Mouse (Mus musculus) stomach, postnatal 0 days (tissue): ENCODE data around the gene Cic. TPM values are rescaled to one million over a fixed set of nuclear protein-coding genes. Genes with fewer than 3 reads are reported as not detected.
A peak's percentile ranks its signal among the peaks of the same experiment; 100 is the strongest.

Experiments used
- ATAC-seq: fragments of 200-750 bp; cut with Nextera tagmentation; 2 replicates; pipeline ENCODE4 v1.8.0; 2017; ENCODE audit not compliant: low FRiP score, low TSS enrichment
- DNase-seq: peaks from one replicate; pipeline ENCODE4 v3.0.0-alpha.2; 2016; ENCODE audit warnings: low spot score
- H3K27ac ChIP-seq: fragments of 300-500 bp; sonication (generic); replicated peaks from 2 replicates; pipeline ENCODE4 v1.5.1; 2014; ENCODE audit warnings: mild to moderate bottlenecking, control low read depth
- H3K27me3 ChIP-seq: fragments of 300-500 bp; sonication (generic); 2 replicates; pipeline ENCODE4 v1.6.1; 2014; ENCODE audit warnings: low read length; ENCODE audit not compliant: control insufficient read depth, insufficient read depth
- H3K36me3 ChIP-seq: fragments of 300-500 bp; sonication (generic); 2 replicates; pipeline ENCODE4 v1.6.1; 2014; ENCODE audit warnings: low read length, mixed read lengths; ENCODE audit not compliant: control insufficient read depth, insufficient read depth
- H3K4me1 ChIP-seq: fragments of 300-500 bp; sonication (generic); replicated peaks from 2 replicates; pipeline ENCODE4 v1.6.1; 2014; ENCODE audit warnings: antibody characterized with exemption; ENCODE audit not compliant: control insufficient read depth, insufficient read depth
- H3K4me2 ChIP-seq: fragments of 300-500 bp; sonication (generic); replicated peaks from 2 replicates; pipeline ENCODE4 v1.6.1; 2014; ENCODE audit warnings: low read depth, mild to moderate bottlenecking, control low read depth, moderate library complexity
- H3K4me3 ChIP-seq: fragments of 300-500 bp; sonication (generic); 2 replicates; pipeline ENCODE4 v1.5.1; 2014; ENCODE audit warnings: low read depth, low read length, control low read depth
- H3K9ac ChIP-seq: fragments of 300-500 bp; sonication (generic); 2 replicates; pipeline ENCODE4 v1.6.1; 2014; ENCODE audit warnings: mild to moderate bottlenecking, low read length, control low read depth, mixed read lengths
- H3K9me3 ChIP-seq: fragments of 300-500 bp; sonication (generic); 2 replicates; pipeline ENCODE4 v1.6.1; 2016; ENCODE audit warnings: low read length; ENCODE audit not compliant: control insufficient read depth
- CTCF ChIP-seq: IDR thresholded peaks from 2 replicates; pipeline ENCODE4 v1.5.1; 2016; ENCODE audit warnings: antibody characterized with exemption, low read depth, mild to moderate bottlenecking, moderate library complexity
- EP300 ChIP-seq: optimal IDR thresholded peaks from 2 replicates; pipeline ENCODE3; 2016; ENCODE audit warnings: antibody characterized with exemption
- WGBS: fragments of 180-500 bp; shearing (Covaris S2); extraction: QIAGEN DNeasy Blood & Tissue Kit; methylation state at CpG from one replicate; pipeline ENCODE4 v1.1.7; 2014; 5-methylcytosine and 5-hydroxymethylcytosine counted together
- polyA plus RNA-seq: library from polyadenylated mRNA; unstranded; fragments of >200 nt; fragmentation: Nextera tagmentation; extraction: Ambion mirVana; gene quantifications from 2 replicates; pipeline ENCODE4 v1.2.1, GENCODE M21; 2015

Gene Cic
- polyA plus RNA-seq, 1 experiment from 2014 or later = 15.9 TPM

- TF ChIP-seq CTCF (no peak), EP300 (no peak)
- H3K36me3 ChIP-seq = peaks cover 37% of the 10 kb centered on the region
- no peaks in the 10 kb centered on the region for H3K27me3 ChIP-seq
- H3K9ac ChIP-seq = peak overlapping the region; percentile 76; the same call in 1 of the 2 replicates
- H3K4me3 ChIP-seq = peak overlapping the region; percentile 71
- ATAC-seq (no peak), DNase-seq (peak; percentile 31)
- peak overlapping the region; percentile 45 for H3K27ac ChIP-seq
- WGBS = 7% methylated on average over 5 of the region's 5 CpGs
- H3K4me1 ChIP-seq = peaks cover 22% of the 10 kb centered on the region
- peak overlapping the region; percentile 88 for H3K4me2 ChIP-seq
- H3K9me3 ChIP-seq = no peaks in the 10 kb centered on the region
Observed at GRCm38 (mm10) chr7:25283637-25284036, 16.1 kb downstream of the Cic start.

DNA sequence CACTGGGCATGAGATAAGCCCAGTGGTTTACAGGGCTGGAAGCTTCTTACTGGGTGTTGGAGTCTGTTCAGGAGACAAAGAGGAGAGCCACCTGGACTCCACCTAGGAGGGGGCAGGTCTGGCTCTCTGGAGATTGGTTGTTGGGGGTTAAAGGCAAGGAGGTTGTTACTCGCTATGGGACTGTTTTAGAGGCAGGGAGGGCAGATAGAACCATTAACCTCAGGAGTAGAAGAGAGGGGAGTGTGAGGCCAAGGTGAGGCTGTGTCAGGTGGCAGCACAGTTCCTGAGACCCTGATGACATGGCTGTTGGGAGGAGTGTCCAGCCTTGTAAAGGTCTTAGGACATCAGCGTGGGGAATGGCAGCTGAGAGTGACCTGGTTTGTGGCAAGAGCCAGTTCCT lies 16.7 kb downstream of the Cic start:
- peaks cover 22% of the 10 kb centered on the region for H3K4me1 ChIP-seq

DNA sequence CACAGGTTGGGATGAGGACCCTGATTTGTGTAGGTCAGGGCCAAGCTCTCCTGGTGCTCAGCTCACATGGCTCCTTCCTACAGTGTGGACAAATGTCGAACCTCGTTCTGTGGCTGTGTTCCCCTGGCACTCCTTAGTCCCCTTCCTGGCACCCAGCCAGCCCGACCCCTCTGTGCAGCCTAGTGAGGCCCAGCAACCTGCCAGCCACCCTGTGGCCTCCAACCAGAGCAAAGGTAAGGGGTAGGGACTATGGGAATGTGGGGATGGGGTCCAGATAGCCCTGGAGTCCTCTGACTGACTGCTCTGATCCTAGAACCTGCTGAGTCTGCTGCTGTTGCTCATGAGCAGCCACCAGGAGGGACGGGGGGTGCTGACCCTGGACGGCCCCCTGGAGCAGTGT lies 17.3 kb downstream of the Cic start:
- ATAC-seq (no peak), DNase-seq (no peak)
- 0 out of 2 replicates have a peak overlapping the region, but pooled peaks have one; percentile 8 for H3K27ac ChIP-seq
- no peak overlapping the region for H3K4me3 ChIP-seq
- H3K9ac ChIP-seq = no peak overlapping the region
- H3K9me3 ChIP-seq = no peaks in the 10 kb centered on the region
- peaks cover 47% of the 10 kb centered on the region for H3K36me3 ChIP-seq
- peaks cover 22% of the 10 kb centered on the region for H3K4me1 ChIP-seq
- no peaks in the 10 kb centered on the region for H3K27me3 ChIP-seq
- TF ChIP-seq CTCF (no peak), EP300 (no peak)
- 47% methylated on average over 5 of the region's 5 CpGs for WGBS
- no peak overlapping the region for H3K4me2 ChIP-seq

More for the DNA sequence above, 16.7 kb downstream of the Cic start:
- H3K9ac ChIP-seq = peak overlapping the region; percentile 76; the same call in 1 of the 2 replicates
- H3K4me2 ChIP-seq = peak overlapping the region; percentile 88
- H3K9me3 ChIP-seq = no peaks in the 10 kb centered on the region
- DNase-seq (no peak), ATAC-seq (no peak)
- H3K36me3 ChIP-seq = peaks cover 42% of the 10 kb centered on the region
- H3K4me3 ChIP-seq = no peak overlapping the region
- TF ChIP-seq EP300 = no peak
- no peaks in the 10 kb centered on the region for H3K27me3 ChIP-seq
- no peak overlapping the region for H3K27ac ChIP-seq
- 52% methylated on average over 2 of the region's 2 CpGs for WGBS

- WGBS = 83% methylated on average over 20 of the region's 20 CpGs
- no peak for TF ChIP-seq CTCF
- no peak for TF ChIP-seq EP300
- ATAC-seq = no peak
- Histone ChIP-seq H3K4me1 (peaks cover 18% of the 10 kb centered on the region), H3K27ac (no peak overlapping the region), H3K9me3 (no peaks in the 10 kb centered on the region), H3K36me3 (peaks cover 54% of the 10 kb centered on the region), H3K4me2 (no peak overlapping the region), H3K27me3 (no peaks in the 10 kb centered on the region), H3K4me3 (no peak overlapping the region), H3K9ac (no peak overlapping the region)
- no peak for DNase-seq
Observed at GRCm38 (mm10) chr7:25285511-25286238, 18.2 kb downstream of the Cic start.

- Histone ChIP-seq H3K4me3 (no peak overlapping the region), H3K36me3 (peaks cover 60% of the 10 kb centered on the region), H3K27ac (no peak overlapping the region), H3K9me3 (no peaks in the 10 kb centered on the region), H3K9ac (no peak overlapping the region), H3K4me1 (peaks cover 10% of the 10 kb centered on the region), H3K4me2 (no peak overlapping the region), H3K27me3 (no peaks in the 10 kb centered on the region)
- WGBS = 80% methylated on average over 8 of the region's 8 CpGs
- DNase-seq = no peak
- no peak for ATAC-seq
- TF ChIP-seq EP300 (no peak), CTCF (peak; percentile 54)
Observed at GRCm38 (mm10) chr7:25286989-25287388, 19.5 kb downstream of the Cic start.

GRCm38 (mm10) chr7:25288011-25288410 lies 20.5 kb downstream of the Cic start:
- H3K4me1 ChIP-seq = peaks cover 10% of the 10 kb centered on the region
- DNase-seq = no peak
- H3K27me3 ChIP-seq = no peaks in the 10 kb centered on the region
- peaks cover 64% of the 10 kb centered on the region for H3K36me3 ChIP-seq
- H3K9ac ChIP-seq = no peak overlapping the region
- H3K9me3 ChIP-seq = no peaks in the 10 kb centered on the region
- no peak overlapping the region for H3K4me2 ChIP-seq
- 96% methylated on average over 11 of the region's 12 CpGs for WGBS
- no peak overlapping the region for H3K27ac ChIP-seq
- TF ChIP-seq CTCF (no peak), EP300 (no peak)
- H3K4me3 ChIP-seq = no peak overlapping the region
- ATAC-seq = no peak
